Mouse (Mus musculus) heart, embryonic 11.5 days (tissue): ENCODE data around the gene Mmp8. TPM values are rescaled to one million over a fixed set of nuclear protein-coding genes. Genes with fewer than 3 reads are reported as not detected.

Experiments used
- ATAC-seq: fragments of 200-750 bp; cut with Nextera tagmentation; replicated peaks from 2 replicates; pipeline ENCODE4 v1.8.0; 2017; ENCODE audit warnings: moderate library complexity; ENCODE audit not compliant: insufficient number of reproducible peaks, low FRiP score, low TSS enrichment
- H3K27ac ChIP-seq: fragments of 300-500 bp; sonication (generic); 2 replicates; pipeline ENCODE4 v1.5.1; 2014; ENCODE audit warnings: mild to moderate bottlenecking, low read depth, low read length
- H3K27me3 ChIP-seq: fragments of 300-500 bp; sonication (generic); 2 replicates; pipeline ENCODE4 v1.6.1; 2014; ENCODE audit warnings: mild to moderate bottlenecking, low read length, mixed read lengths; ENCODE audit not compliant: control insufficient read depth, insufficient read depth
- H3K36me3 ChIP-seq: fragments of 300-500 bp; sonication (generic); 2 replicates; pipeline ENCODE4 v1.6.1; 2014; ENCODE audit warnings: mild to moderate bottlenecking, low read length, moderate library complexity, mixed read lengths; ENCODE audit not compliant: control insufficient read depth, insufficient read depth
- H3K4me1 ChIP-seq: fragments of 300-500 bp; sonication (generic); 2 replicates; pipeline ENCODE4 v1.6.1; 2014; ENCODE audit warnings: low read length; ENCODE audit not compliant: control insufficient read depth, insufficient read depth
- H3K4me2 ChIP-seq: fragments of 300-500 bp; sonication (generic); 2 replicates; pipeline ENCODE4 v1.6.1; 2014; ENCODE audit warnings: mild to moderate bottlenecking, moderate library complexity
- H3K4me3 ChIP-seq: fragments of 300-500 bp; sonication (generic); 2 replicates; pipeline ENCODE4 v1.5.1; 2014; ENCODE audit warnings: low read depth, low read length
- H3K9ac ChIP-seq: fragments of 300-500 bp; sonication (generic); 2 replicates; pipeline ENCODE4 v1.6.1; 2014; ENCODE audit warnings: mild to moderate bottlenecking, low read depth, low read length, moderate library complexity
- H3K9me3 ChIP-seq: fragments of 300-500 bp; sonication (generic); replicated peaks from 2 replicates; pipeline ENCODE4 v1.6.1; 2016; ENCODE audit warnings: low read length; ENCODE audit not compliant: control insufficient read depth
- WGBS: fragments of 180-500 bp; shearing (Covaris S2); extraction: QIAGEN DNeasy Blood & Tissue Kit; methylation state at CpG from one replicate; pipeline ENCODE4 v1.1.7; 2014; ENCODE audit not compliant: insufficient replicate concordance; 5-methylcytosine and 5-hydroxymethylcytosine counted together
- polyA plus RNA-seq: library from polyadenylated mRNA; unstranded; fragments of >200 nt; fragmentation: Nextera tagmentation; extraction: Ambion mirVana; gene quantifications from 2 replicates; pipeline ENCODE4 v1.2.1, GENCODE M21; 2014

Gene Mmp8
- polyA plus RNA-seq = not detected in 2 replicates

- no peaks in the 10 kb centered on the region for H3K9me3 ChIP-seq
- H3K36me3 ChIP-seq = no peaks in the 10 kb centered on the region
- ATAC-seq = no peak
- H3K27me3 ChIP-seq = no peaks in the 10 kb centered on the region
- no peak within 1 kb of the TSS for H3K9ac ChIP-seq
- no peak within 1 kb of the TSS for H3K27ac ChIP-seq
- 74% methylated on average over 8 of the region's 8 CpGs for WGBS
- no peaks in the 10 kb centered on the region for H3K4me1 ChIP-seq
- no peak within 1 kb of the TSS for H3K4me3 ChIP-seq
- no peak within 1 kb of the TSS for H3K4me2 ChIP-seq
Observed at GRCm38 (mm10) chr9:7558221-7559017, at the start of gene Mmp8. Mmp8 (plus strand) TSS chr9:7558456.

DNA sequence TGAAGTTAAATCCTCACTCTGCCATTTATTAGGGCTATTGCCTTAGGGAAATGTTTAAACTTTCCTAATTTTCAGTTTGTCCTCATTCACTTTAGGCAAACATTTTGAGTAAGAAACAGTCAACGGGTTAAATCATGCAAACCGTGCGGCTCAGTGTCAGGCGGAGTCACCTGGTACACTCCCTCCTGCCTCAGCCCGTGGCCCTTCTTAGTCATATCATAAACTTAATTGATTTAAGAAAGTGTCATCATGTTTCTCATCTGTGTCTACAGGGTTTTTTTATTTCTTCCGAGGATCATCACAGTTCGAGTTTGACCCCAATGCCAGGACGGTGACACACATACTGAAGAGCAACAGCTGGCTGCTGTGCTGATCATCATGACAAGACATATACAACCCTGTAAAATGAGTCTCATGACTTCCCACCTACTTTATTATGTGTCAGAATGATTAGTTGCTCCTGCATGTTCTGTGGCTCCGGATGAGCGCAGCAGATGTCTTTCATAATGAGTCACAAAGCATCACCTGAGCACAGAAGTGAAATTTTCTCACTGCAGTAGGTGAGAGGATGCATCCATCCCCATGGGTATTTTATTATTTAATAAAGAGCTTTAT lies 48.5 kb upstream of the Mmp8 start:
- H3K4me3 ChIP-seq = no peak overlapping the region
- 85% methylated on average over 10 of the region's 10 CpGs for WGBS
- no peaks in the 10 kb centered on the region for H3K4me1 ChIP-seq
- no peak overlapping the region for H3K4me2 ChIP-seq
- H3K36me3 ChIP-seq = no peaks in the 10 kb centered on the region
- no peak for ATAC-seq
- H3K9ac ChIP-seq = no peak overlapping the region
- H3K27ac ChIP-seq = no peak overlapping the region
- no peaks in the 10 kb centered on the region for H3K9me3 ChIP-seq
- H3K27me3 ChIP-seq = no peaks in the 10 kb centered on the region

- WGBS = 70% methylated on average over 4 of the region's 4 CpGs
- Histone ChIP-seq H3K9me3 (no peaks in the 10 kb centered on the region), H3K4me2 (no peak overlapping the region), H3K4me3 (no peak overlapping the region), H3K4me1 (no peaks in the 10 kb centered on the region), H3K27me3 (no peaks in the 10 kb centered on the region), H3K36me3 (no peaks in the 10 kb centered on the region), H3K9ac (no peak overlapping the region), H3K27ac (no peak overlapping the region)
- ATAC-seq = no peak
Observed at GRCm38 (mm10) chr9:7517944-7518571, 40.2 kb upstream of the Mmp8 start.

DNA sequence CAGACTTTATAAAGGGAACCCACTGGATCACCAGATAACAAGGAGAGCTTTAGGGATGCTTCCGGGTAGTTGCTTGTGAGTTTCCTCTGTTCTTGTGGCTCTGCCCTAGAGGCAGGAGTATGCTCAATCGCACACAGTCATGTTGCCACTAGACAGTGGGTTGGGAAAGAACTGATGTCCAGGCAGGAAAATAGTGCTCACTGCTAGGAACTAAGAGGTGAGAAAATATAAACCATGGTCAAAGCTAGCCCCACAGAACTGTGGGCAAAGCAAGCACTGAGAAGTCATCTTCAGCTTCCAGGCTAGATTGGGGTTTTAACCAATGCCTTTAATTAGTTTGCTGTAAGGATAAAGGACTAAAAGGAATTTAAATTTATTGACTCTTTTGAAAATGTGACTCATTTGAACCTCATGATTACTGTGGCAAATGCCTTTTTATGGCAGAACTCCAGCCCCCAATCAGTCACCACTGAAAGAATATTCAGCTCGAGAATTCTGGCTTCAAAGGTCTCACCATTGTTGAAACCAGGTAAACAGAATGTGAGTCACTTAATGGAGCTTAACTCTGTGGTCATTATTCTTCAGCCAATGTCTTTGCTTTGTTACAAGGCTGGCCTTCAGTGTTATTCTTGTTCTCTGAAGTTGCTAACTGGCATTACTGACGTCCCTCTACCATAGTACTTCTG lies 31.9 kb upstream of the Mmp8 start:
- Histone ChIP-seq H3K4me1 (no peaks in the 10 kb centered on the region), H3K27ac (no peak overlapping the region), H3K27me3 (no peaks in the 10 kb centered on the region), H3K4me3 (no peak overlapping the region), H3K9me3 (no peaks in the 10 kb centered on the region), H3K9ac (no peak overlapping the region), H3K36me3 (no peaks in the 10 kb centered on the region), H3K4me2 (no peak overlapping the region)
- 73% methylated on average over 4 of the region's 4 CpGs for WGBS
- no peak for ATAC-seq

DNA sequence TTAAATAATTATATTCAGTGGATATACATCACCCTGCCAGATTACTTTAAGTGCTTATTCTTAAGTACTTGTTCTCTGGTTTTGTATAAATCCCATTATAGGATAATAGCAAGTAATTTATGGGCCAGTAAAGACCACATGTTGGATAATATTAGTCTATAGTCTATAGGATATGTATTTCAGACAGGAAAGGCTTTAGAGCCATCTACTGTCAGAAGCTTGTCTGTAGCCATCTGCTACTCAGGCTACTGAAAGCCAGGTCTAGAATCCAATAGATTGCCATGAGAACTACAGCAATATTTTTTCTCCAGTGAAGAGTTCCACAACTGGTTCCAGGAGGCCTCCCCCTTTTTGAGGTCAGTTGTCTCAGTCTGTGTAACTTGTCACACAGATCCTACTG lies 15.5 kb upstream of the Mmp8 start:
- no peak overlapping the region for H3K27ac ChIP-seq
- H3K36me3 ChIP-seq = no peaks in the 10 kb centered on the region
- H3K9ac ChIP-seq = no peak overlapping the region
- no peak overlapping the region for H3K4me3 ChIP-seq
- no peaks in the 10 kb centered on the region for H3K4me1 ChIP-seq
- ATAC-seq = no peak
- no peaks in the 10 kb centered on the region for H3K27me3 ChIP-seq
- no peak overlapping the region for H3K4me2 ChIP-seq
- no peaks in the 10 kb centered on the region for H3K9me3 ChIP-seq

- 52% methylated on average over 1 of the region's 1 CpGs for WGBS
- H3K36me3 ChIP-seq = no peaks in the 10 kb centered on the region
- no peaks in the 10 kb centered on the region for H3K4me1 ChIP-seq
- no peak for ATAC-seq
- H3K4me2 ChIP-seq = no peak overlapping the region
- H3K27me3 ChIP-seq = no peaks in the 10 kb centered on the region
- H3K4me3 ChIP-seq = no peak overlapping the region
- H3K9me3 ChIP-seq = no peaks in the 10 kb centered on the region
- no peak overlapping the region for H3K27ac ChIP-seq
- H3K9ac ChIP-seq = no peak overlapping the region
Observed at GRCm38 (mm10) chr9:7544923-7545457, 13.3 kb upstream of the Mmp8 start.

GRCm38 (mm10) chr9:7545471-7545870 lies 12.8 kb upstream of the Mmp8 start:
- 35% methylated on average over 1 of the region's 1 CpGs for WGBS
- Histone ChIP-seq H3K9me3 (no peaks in the 10 kb centered on the region), H3K4me3 (no peak overlapping the region), H3K36me3 (no peaks in the 10 kb centered on the region), H3K27ac (no peak overlapping the region), H3K4me2 (no peak overlapping the region), H3K4me1 (no peaks in the 10 kb centered on the region), H3K27me3 (no peaks in the 10 kb centered on the region), H3K9ac (no peak overlapping the region)
- ATAC-seq = peak; percentile 52; the same call in 1 of the 2 replicates

- H3K4me1 ChIP-seq = no peaks in the 10 kb centered on the region
- H3K9ac ChIP-seq = no peak overlapping the region
- H3K4me3 ChIP-seq = no peak overlapping the region
- no peaks in the 10 kb centered on the region for H3K9me3 ChIP-seq
- H3K36me3 ChIP-seq = no peaks in the 10 kb centered on the region
- no peak overlapping the region for H3K4me2 ChIP-seq
- WGBS = 78% methylated on average over 7 of the region's 7 CpGs
- ATAC-seq = 0 out of 2 replicates have a peak, but pooled peaks have one; percentile 42
- H3K27ac ChIP-seq = no peak overlapping the region
- H3K27me3 ChIP-seq = no peaks in the 10 kb centered on the region
Observed at GRCm38 (mm10) chr9:7545920-7546319, 12.3 kb upstream of the Mmp8 start.
